Mouse (Mus musculus) large intestine, adult 2 months (tissue): ENCODE data around the gene Bscl2. TPM values are rescaled to one million over a fixed set of nuclear protein-coding genes. Genes with fewer than 3 reads are reported as not detected.
A peak's percentile ranks its signal among the peaks of the same experiment; 100 is the strongest.
"Not testable (repeated sequence)": the region's sequence is repeated elsewhere in the genome, so short reads cannot be mapped to it uniquely, and the experiment has no call there.

ENCODE experiments used
- DNase-seq: peaks from one replicate; pipeline ENCODE4 v3.0.0-alpha.2; 2012; ENCODE audit warnings: low read depth, low spot score
- WGBS: fragments of 180-500 bp; shearing (Covaris S2); methylation state at CpG from one replicate; pipeline ENCODE4 v1.1.7; 2018; 5-methylcytosine and 5-hydroxymethylcytosine counted together
- polyA plus RNA-seq: library from polyadenylated mRNA; depleted of rRNA; stranded (reverse); fragments of >200 nt; gene quantifications from 2 replicates; pipeline ENCODE4 v1.2.3, GENCODE M21; 2012; rRNA removed

Bscl2 gene
- polyA plus RNA-seq, 1 experiment, result 79.8 TPM

GRCm38 (mm10) chr19:8897211-8897864 lies 60.1 kb downstream of the Bscl2 start:
- DNase-seq, result not testable (repeated sequence)
- 13% methylated on average over 21 of the region's 21 CpGs for WGBS

GRCm38 (mm10) chr19:8897865-8898495 lies 60.7 kb downstream of the Bscl2 start, which contains the start of gene Ganab:
Gene Ganab, plus strand, starts transcription at chr19:8898071.
- peak; percentile 88 for DNase-seq
- WGBS, result under 1% methylated on average over 53 of the region's 53 CpGs

Other genes starting within 250 kb of the Bscl2 start
- gene Slc22a8, start 246.2 kb upstream of the Bscl2 start, polyA plus RNA-seq, result not detected in 2 replicates
- not detected in 2 replicates for gene Slc22a6, start 219.4 kb upstream of the Bscl2 start, polyA plus RNA-seq
- gene Chrm1, start 173.7 kb upstream of the Bscl2 start, polyA plus RNA-seq, result 2.7 and 3.2 TPM in 2 replicates
- gene Slc3a2, start 114.1 kb upstream of the Bscl2 start, polyA plus RNA-seq, result 194 and 323 TPM in 2 replicates
- gene Wdr74, start 101.6 kb upstream of the Bscl2 start, polyA plus RNA-seq, result 33.3 and 39.9 TPM in 2 replicates
- gene 1700092M07Rik, start 96.7 kb upstream of the Bscl2 start, polyA plus RNA-seq, result not detected in 2 replicates
- 71.7 and 97.3 TPM in 2 replicates for gene Stx5a, start 96.1 kb upstream of the Bscl2 start, polyA plus RNA-seq
- gene Nxf1, start 80.4 kb upstream of the Bscl2 start, polyA plus RNA-seq, result 79.1 and 92.6 TPM in 2 replicates
- 107 and 131 TPM in 2 replicates for gene Tmem223, start 66.5 kb upstream of the Bscl2 start, polyA plus RNA-seq
- 107 and 122 TPM in 2 replicates for gene Tmem179b, start 63.0 kb upstream of the Bscl2 start, polyA plus RNA-seq
- gene Taf6l, start 51.0 kb upstream of the Bscl2 start, polyA plus RNA-seq, result 7.8 and 8.1 TPM in 2 replicates
- gene Polr2g, start 38.9 kb upstream of the Bscl2 start, polyA plus RNA-seq, result 46.2 and 53.1 TPM in 2 replicates
- 1.8 TPM in 2 replicates for gene Zbtb3, start 34.9 kb upstream of the Bscl2 start, polyA plus RNA-seq
- 14.8 and 23.6 TPM in 2 replicates for gene Ttc9c, start 18.1 kb upstream of the Bscl2 start, polyA plus RNA-seq
- gene Hnrnpul2, start 17.5 kb upstream of the Bscl2 start, polyA plus RNA-seq, result 16.3 and 21.8 TPM in 2 replicates
- gene AC129217.1, start 7.7 kb upstream of the Bscl2 start, polyA plus RNA-seq, result 2.4 and 4.4 TPM in 2 replicates
- gene Gng3, start 1.7 kb downstream of the Bscl2 start, polyA plus RNA-seq, result 1.4 and 1.6 TPM in 2 replicates
- gene Lrrn4cl, start 13.3 kb downstream of the Bscl2 start, polyA plus RNA-seq, result 0.74 and 0.84 TPM in 2 replicates
- 82.6 and 86.1 TPM in 2 replicates for gene Ubxn1, start 34.0 kb downstream of the Bscl2 start, polyA plus RNA-seq
- gene Uqcc3, start 43.5 kb downstream of the Bscl2 start, polyA plus RNA-seq, result 19.7 and 23.4 TPM in 2 replicates
- gene Lbhd1, start 46.3 kb downstream of the Bscl2 start, polyA plus RNA-seq, result 2.2 and 2.3 TPM in 2 replicates
- gene Gm49403, start 46.5 kb downstream of the Bscl2 start, polyA plus RNA-seq, result not detected in 2 replicates
- gene 1810009A15Rik, start 51.4 kb downstream of the Bscl2 start, polyA plus RNA-seq, result 17.7 and 21.0 TPM in 2 replicates
- not detected in 2 replicates for gene Gm49416, start 51.5 kb downstream of the Bscl2 start, polyA plus RNA-seq
- gene Ints5, start 55.5 kb downstream of the Bscl2 start, polyA plus RNA-seq, result 24.4 and 26.9 TPM in 2 replicates
- 104 and 157 TPM in 2 replicates for gene Ganab, start 60.6 kb downstream of the Bscl2 start, polyA plus RNA-seq
- gene B3gat3, start 82.9 kb downstream of the Bscl2 start, polyA plus RNA-seq, result 66.6 and 72.2 TPM in 2 replicates
- gene Rom1, start 91.9 kb downstream of the Bscl2 start, polyA plus RNA-seq, result 6.8 and 8.9 TPM in 2 replicates
- 24.3 and 32.1 TPM in 2 replicates for gene Eml3, start 92.1 kb downstream of the Bscl2 start, polyA plus RNA-seq
- 30.6 and 32.3 TPM in 2 replicates for gene Mta2, start 104.4 kb downstream of the Bscl2 start, polyA plus RNA-seq
- gene Tut1, start 116.4 kb downstream of the Bscl2 start, polyA plus RNA-seq, result 13.6 and 18.5 TPM in 2 replicates
- 302 and 315 TPM in 2 replicates for gene Eef1g, start 129.6 kb downstream of the Bscl2 start, polyA plus RNA-seq
- gene Ahnak, start 151.8 kb downstream of the Bscl2 start, polyA plus RNA-seq, result 11.2 and 19.9 TPM in 2 replicates